23 mouse cellular contexts compared by ENCODE assay signal in the genomic region with DNA sequence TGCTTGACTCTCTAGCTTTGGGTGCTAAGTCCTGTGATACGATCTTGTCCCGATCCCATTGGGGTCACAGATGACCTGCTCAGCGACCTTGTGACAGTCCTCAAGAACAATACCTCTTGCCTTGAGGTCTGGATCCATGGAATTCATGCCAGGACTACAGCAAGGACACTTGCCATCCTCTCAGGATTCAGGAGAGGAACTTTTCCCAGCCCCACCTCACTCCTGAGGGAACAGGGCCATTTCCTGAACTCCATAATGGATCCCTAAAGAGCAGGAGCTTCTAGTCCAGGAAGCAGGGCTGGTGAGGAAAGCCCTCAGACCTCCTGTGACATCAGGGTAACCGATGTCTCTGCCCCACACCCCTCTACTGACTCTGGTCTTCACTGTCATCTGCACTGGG.
"Had no signal": no experiment of that assay in that cellular context is flagged by ENCODE, and none has a peak within 500 bp of the region (broad histone marks: within the 10 kb centered on the region; RNA-seq: fewer than 3 reads in every experiment).

No protein-coding gene starts in this region.

- H3K4me3 ChIP-seq: limb, embryonic 10.5 days; limb, embryonic 13.5 days; liver, embryonic 12.5 days; liver, embryonic 15.5 days; lung, embryonic 15.5 days; megakaryocyte, embryonic 14.5 days; midbrain, embryonic 10.5 days; neural tube, embryonic 12.5 days; neural tube, embryonic 15.5 days had no signal

- H3K27me3 ChIP-seq: limb, embryonic 13.5 days; lung, embryonic 15.5 days; neural tube, embryonic 12.5 days; neural tube, embryonic 15.5 days had no signal

- H3K9me3 ChIP-seq: limb, embryonic 10.5 days; limb, embryonic 13.5 days; liver, embryonic 12.5 days; liver, embryonic 15.5 days; lung, embryonic 15.5 days; midbrain, embryonic 10.5 days; neural tube, embryonic 12.5 days; neural tube, embryonic 15.5 days had no signal

- ATAC-seq: liver, embryonic 12.5 days had no signal

- H3K27ac ChIP-seq: limb, embryonic 10.5 days; limb, embryonic 13.5 days; liver, embryonic 12.5 days; liver, embryonic 15.5 days; lung, embryonic 15.5 days; neural tube, embryonic 12.5 days; neural tube, embryonic 15.5 days; stomach, postnatal 0 days had no signal

- H3K4me1 ChIP-seq: liver, embryonic 12.5 days; liver, embryonic 15.5 days; lung, embryonic 15.5 days; neural tube, embryonic 15.5 days had no signal

- H3K9ac ChIP-seq: limb, embryonic 13.5 days; liver, embryonic 12.5 days; liver, embryonic 15.5 days; lung, embryonic 15.5 days; neural tube, embryonic 12.5 days; neural tube, embryonic 15.5 days had no signal

- H3K36me3 ChIP-seq: limb, embryonic 13.5 days; liver, embryonic 12.5 days; liver, embryonic 15.5 days; lung, embryonic 15.5 days; midbrain, embryonic 10.5 days; neural tube, embryonic 12.5 days; neural tube, embryonic 15.5 days had no signal

- DNase-seq: kidney, postnatal 14 days; kidney, postnatal 4 days; liver; lung, adult 18-20 months; lung, postnatal 10 days; lung, postnatal 36 days; midbrain, embryonic 14.5 days; right cerebral cortex, adult 18-20 months; right cerebral cortex, postnatal 14 days; right cerebral cortex, postnatal 4 days; thymus, adult 2 months; thymus, postnatal 14 days; thymus, postnatal 4 days had no signal

- H3K4me2 ChIP-seq: limb, embryonic 13.5 days; liver, embryonic 12.5 days; liver, embryonic 15.5 days; lung, embryonic 15.5 days; neural tube, embryonic 12.5 days; neural tube, embryonic 15.5 days had no signal
